Mouse (Mus musculus) ES-E14 (cell line): Measurements from ENCODE around the gene Armc6. TPM values are rescaled to one million over a fixed set of nuclear protein-coding genes. Genes with fewer than 3 reads are reported as not detected.

Experiments used
- DNase-seq: peaks from one replicate; pipeline ENCODE4 v3.0.0-alpha.2; 2013; ENCODE audit warnings: low read depth, low spot score
- H3K27ac ChIP-seq: 2 replicates; pipeline ENCODE4 v1.5.1; 2012; ENCODE audit warnings: low read depth, mild to moderate bottlenecking, low read length, moderate library complexity, mixed read lengths; ENCODE audit not compliant: poor library complexity, insufficient read depth, severe bottlenecking
- H3K36me3 ChIP-seq: 2 replicates; pipeline ENCODE4 v1.6.1; 2012; ENCODE audit warnings: mild to moderate bottlenecking, low read length, moderate library complexity, mixed read lengths; ENCODE audit not compliant: control insufficient read depth, poor library complexity, insufficient read depth, severe bottlenecking
- H3K4me1 ChIP-seq, 2 experiments: fragments of 150-350 bp in 1 of 2; sonication (generic) in 1 of 2; 2 replicates each; pipeline ENCODE4 v1.6.1; 2012; ENCODE audit warnings: low read length in 2 of 2, mild to moderate bottlenecking in 1 of 2, mixed read lengths in 1 of 2; ENCODE audit not compliant: control insufficient read depth in 2 of 2, insufficient read depth in 2 of 2, poor library complexity in 1 of 2
- H3K4me3 ChIP-seq, 2 experiments: fragments of 150-350 bp in 1 of 2; sonication (generic) in 1 of 2; 2 replicates each; pipeline ENCODE4 v1.5.1; 2012; ENCODE audit warnings: low read length in 2 of 2, low read depth in 1 of 2, mild to moderate bottlenecking in 1 of 2, mixed read lengths in 1 of 2; ENCODE audit not compliant: insufficient read depth in 1 of 2, poor library complexity in 1 of 2, severe bottlenecking in 1 of 2
- H3K9ac ChIP-seq: 2 replicates; pipeline ENCODE4 v1.6.1; 2012; ENCODE audit warnings: low read depth, mild to moderate bottlenecking, low read length, mixed read lengths; ENCODE audit not compliant: poor library complexity, insufficient read depth, severe bottlenecking
- H3K9me3 ChIP-seq: fragments of 150-350 bp; sonication (generic); 2 replicates; pipeline ENCODE4 v1.6.1; 2012; ENCODE audit warnings: low read depth, mild to moderate bottlenecking, low read length; ENCODE audit not compliant: control insufficient read depth, insufficient read depth
- CHD2 ChIP-seq: IDR thresholded peaks from 2 replicates; pipeline ENCODE4 v1.6.1; 2014; ENCODE audit warnings: mild to moderate bottlenecking, low read depth, low read length, inconsistent platforms
- HCFC1 ChIP-seq: IDR thresholded peaks from 2 replicates; pipeline ENCODE4 v1.6.1; 2012; ENCODE audit warnings: low read length, inconsistent platforms, borderline replicate concordance; ENCODE audit not compliant: insufficient read depth
- MAFK ChIP-seq: IDR thresholded peaks from 2 replicates; pipeline ENCODE4 v1.6.1; 2014; ENCODE audit warnings: mild to moderate bottlenecking, low read depth, low read length, inconsistent platforms; ENCODE audit not compliant: insufficient read depth
- ZC3H11A ChIP-seq: IDR thresholded peaks from 2 replicates; pipeline ENCODE4 v1.6.1; 2012; ENCODE audit warnings: low read depth, mild to moderate bottlenecking, inconsistent platforms, low read length, borderline replicate concordance
- ZNF384 ChIP-seq: IDR thresholded peaks from 2 replicates; pipeline ENCODE4 v1.6.1; 2012; ENCODE audit warnings: low read depth, low read length, inconsistent platforms
- in situ Hi-C, 2 experiments: fragments of 600-800 bp; cut with MboI; formaldehyde crosslinking; loops; one replicate each; pipeline ENCODE4 v1.15.1; 2025; ENCODE audit warnings: low sequenced_read_pairs in 2 of 2, inconsistent platforms in 1 of 2; ENCODE audit not compliant: unreplicated experiment in 2 of 2
- total RNA-seq: library from RNA; depleted of rRNA; stranded (reverse); fragments of 300-350 nt; gene quantifications from 2 replicates; pipeline ENCODE4 v1.2.3, GENCODE M21; 2012

Gene Armc6
- total RNA-seq, 1 experiment: 61.8 TPM

DNA sequence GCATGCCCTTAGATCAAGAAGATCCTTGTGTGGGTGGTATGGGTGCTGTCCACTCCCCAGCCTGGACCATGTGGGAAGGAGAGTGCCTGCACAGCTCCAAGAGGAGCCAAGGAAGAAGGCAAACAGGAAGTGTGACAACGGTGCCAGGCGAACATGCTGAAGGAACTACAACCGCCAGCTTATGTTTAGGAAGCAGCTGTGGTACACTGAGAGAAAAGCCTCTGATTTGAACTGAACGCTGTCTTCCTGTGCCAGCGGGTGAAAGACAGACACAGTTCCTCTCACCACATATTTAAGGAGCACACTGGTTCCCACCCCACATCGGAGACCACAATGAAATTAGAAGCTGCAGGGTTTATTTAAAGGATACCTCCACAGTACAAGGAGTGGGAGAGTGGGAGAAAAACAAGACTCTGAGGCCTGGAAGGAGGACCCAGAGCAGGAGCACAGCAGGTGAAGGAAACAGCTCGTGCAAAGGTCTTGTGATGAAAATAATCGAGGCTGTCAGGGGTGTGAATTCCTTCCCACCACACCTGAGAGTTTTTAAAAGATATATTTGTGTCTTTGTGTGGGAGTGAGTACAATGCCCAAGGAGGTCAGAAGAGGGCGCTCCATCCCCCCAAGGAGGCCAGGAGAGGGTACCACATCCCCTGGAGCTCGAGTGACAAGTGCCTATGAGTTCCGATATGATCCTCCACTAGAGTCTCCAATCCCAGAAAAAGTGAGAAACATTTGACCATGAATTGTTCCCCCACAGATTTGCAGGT lies 34.7 kb upstream of the Armc6 start:
- Histone ChIP-seq H3K4me3 (no peak overlapping the region), H3K9ac (no peak overlapping the region), H3K27ac (no peak overlapping the region), H3K36me3 (peaks cover 7% of the 10 kb centered on the region; the same call in 1 of the 2 replicates), H3K4me1 (peaks cover 3 to 28% of the 10 kb centered on the region in 2 experiments; a peak in 3 of 4 replicates), H3K9me3 (no peaks in the 10 kb centered on the region)
- TF ChIP-seq MAFK (no peak), ZNF384 (no peak), HCFC1 (no peak), CHD2 (no peak), ZC3H11A (no peak)
- in situ Hi-C loops: no loop called here
- DNase-seq: no peak

DNA sequence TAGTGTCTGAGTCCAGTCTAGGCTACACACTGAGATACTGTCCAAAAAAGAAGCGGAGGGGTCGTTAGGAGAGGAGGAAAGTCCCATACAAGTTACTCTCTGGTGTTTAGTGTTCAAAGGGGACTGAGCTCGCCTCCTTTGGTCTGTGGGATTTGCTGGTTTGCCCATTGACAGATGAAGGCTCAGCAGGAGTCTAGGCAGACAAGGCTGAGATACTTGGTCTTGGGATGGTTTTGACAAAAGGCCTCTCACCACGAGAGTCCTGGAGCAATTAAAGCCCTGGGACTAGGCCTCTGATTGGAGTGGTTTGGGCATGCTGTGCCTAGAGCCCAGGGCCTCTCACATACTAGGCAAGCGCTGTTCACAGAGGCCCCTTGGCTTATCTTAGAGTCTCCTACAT lies 34.0 kb upstream of the Armc6 start:
- in situ Hi-C loops: no loop called here
- H3K9ac ChIP-seq: no peak overlapping the region
- peaks cover under 1 to 26% of the 10 kb centered on the region in 2 experiments; a peak in 3 of 4 replicates for H3K4me1 ChIP-seq
- H3K4me3 ChIP-seq: no peak overlapping the region
- no peak for TF ChIP-seq ZNF384
- TF ChIP-seq HCFC1: no peak
- DNase-seq: no peak
- peaks cover 12% of the 10 kb centered on the region; the same call in 1 of the 2 replicates for H3K36me3 ChIP-seq
- H3K9me3 ChIP-seq: no peaks in the 10 kb centered on the region
- no peak overlapping the region for H3K27ac ChIP-seq

DNA sequence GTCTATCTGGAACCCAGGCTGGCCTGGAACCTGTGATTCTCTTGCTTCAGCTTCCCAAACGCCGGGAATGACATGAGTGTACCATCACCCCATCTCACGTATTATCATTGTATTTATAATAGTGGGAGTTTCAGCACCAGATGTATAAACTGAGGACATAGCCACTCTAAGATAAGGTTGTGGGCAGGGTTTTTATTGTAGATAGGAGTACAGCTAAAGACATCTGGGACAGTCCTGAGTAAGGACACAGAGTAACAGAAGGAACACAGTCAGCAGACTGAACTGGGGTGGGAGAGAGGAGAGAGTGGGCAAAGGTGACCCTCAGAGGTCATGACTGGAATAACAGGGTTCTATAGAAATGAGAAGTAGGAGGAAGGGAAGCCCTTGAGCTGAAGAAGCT lies 33.4 kb upstream of the Armc6 start:
- Histone ChIP-seq H3K4me1 (peaks cover 0 to 19% of the 10 kb centered on the region in 2 experiments; a peak in 3 of 4 replicates), H3K9ac (no peak overlapping the region), H3K9me3 (no peaks in the 10 kb centered on the region), H3K36me3 (peaks cover 18% of the 10 kb centered on the region; the same call in 1 of the 2 replicates), H3K27ac (no peak overlapping the region), H3K4me3 (no peak overlapping the region)
- in situ Hi-C loops: no loop called here
- DNase-seq: no peak
- TF ChIP-seq CHD2 (no peak), ZC3H11A (no peak), MAFK (no peak), ZNF384 (no peak), HCFC1 (no peak)

DNA sequence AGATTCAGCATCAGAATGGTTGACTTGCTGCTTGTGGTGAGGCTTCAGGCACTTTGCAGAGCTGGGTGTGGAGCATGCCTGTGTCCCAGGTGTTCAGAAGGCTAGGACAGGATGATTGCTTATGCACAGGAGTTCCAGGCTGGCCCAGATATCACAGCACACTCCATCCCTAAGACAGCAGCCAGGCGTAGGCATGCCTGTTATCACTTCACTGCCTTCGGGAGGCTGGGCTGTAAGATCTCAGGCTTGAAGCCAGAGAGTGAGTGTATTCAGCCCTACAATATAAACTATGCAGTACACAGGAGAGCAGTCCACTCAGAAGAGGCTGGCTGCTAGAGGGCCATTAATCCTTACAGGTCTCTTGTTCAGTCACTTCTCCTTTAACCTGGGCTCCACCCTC lies 24.8 kb upstream of the Armc6 start:
- Histone ChIP-seq H3K4me1 (no peaks in the 10 kb centered on the region), H3K9me3 (no peaks in the 10 kb centered on the region), H3K4me3 (no peak overlapping the region), H3K27ac (no peak overlapping the region), H3K9ac (no peak overlapping the region), H3K36me3 (peaks cover 76% of the 10 kb centered on the region)
- no peak for TF ChIP-seq HCFC1
- no peak for TF ChIP-seq MAFK
- no peak for TF ChIP-seq ZC3H11A
- no peak for TF ChIP-seq CHD2
- TF ChIP-seq ZNF384: no peak
- no peak for DNase-seq
- in situ Hi-C loops: no loop called here

DNA sequence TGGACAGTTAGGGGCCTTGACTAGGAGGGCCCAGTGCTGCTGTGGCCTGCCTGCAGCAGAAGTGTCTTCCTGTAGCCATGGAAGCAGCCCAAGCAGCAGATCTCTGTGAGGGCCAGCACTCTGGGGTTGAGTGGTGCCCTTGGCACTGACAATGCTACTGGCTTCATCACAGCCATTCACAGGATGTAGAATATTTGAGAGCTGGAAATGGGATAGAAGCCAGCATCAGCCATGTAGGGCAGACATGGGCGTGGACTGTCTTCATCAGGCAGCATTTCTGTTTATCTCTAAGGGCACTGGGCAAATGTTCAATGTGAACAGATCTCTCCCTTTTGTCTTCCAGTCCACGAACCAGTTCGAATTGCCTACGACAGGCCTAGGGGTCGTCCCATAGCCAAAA lies 24.3 kb upstream of the Armc6 start:
- TF ChIP-seq ZNF384: no peak
- no peak for TF ChIP-seq CHD2
- no peak for TF ChIP-seq ZC3H11A
- TF ChIP-seq HCFC1: no peak
- TF ChIP-seq MAFK: no peak
- in situ Hi-C loops: no loop called here
- H3K4me1 ChIP-seq: no peaks in the 10 kb centered on the region
- H3K9ac ChIP-seq: no peak overlapping the region
- DNase-seq: no peak
- H3K27ac ChIP-seq: no peak overlapping the region
- H3K4me3 ChIP-seq: no peak overlapping the region
- peaks cover 75% of the 10 kb centered on the region for H3K36me3 ChIP-seq
- no peaks in the 10 kb centered on the region for H3K9me3 ChIP-seq
